In the genomic region with DNA sequence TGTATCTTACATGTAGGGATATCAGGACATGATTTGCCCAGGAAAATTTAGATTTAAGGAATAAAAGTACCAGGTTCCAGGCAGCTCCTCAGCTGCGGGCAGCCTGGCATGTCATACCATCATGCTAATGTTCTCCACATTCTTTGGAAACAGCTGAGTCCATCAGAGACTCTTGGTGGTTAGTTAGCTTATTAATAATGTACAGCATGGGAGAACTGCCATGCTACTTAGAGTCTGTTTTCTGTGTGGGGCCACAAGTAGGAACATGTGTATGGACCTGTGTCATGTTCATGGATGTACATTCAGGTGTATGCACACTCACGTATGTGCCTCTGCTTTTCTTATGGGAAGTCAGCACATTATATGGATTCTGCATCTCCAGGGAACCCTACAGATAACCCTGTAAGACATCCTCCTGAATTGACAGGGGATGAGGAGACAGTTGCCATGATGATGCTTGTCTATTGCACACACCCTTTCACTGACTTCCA, we compare ENCODE assay signal across 18 mouse cellular contexts. TPM values are rescaled to one million over a fixed set of nuclear protein-coding genes. Genes with fewer than 3 reads are reported as not detected.
DNase-seq lines count a peak whose midpoint lies in the region; ATAC-seq and TF ChIP-seq lines count a peak whose summit lies in the region.
"Had no signal": no experiment of that assay in that cellular context is flagged by ENCODE, and none has a peak within 500 bp of the region (broad histone marks: within the 10 kb centered on the region; RNA-seq: fewer than 3 reads in every experiment).

No protein-coding gene starts in this region.

- H3K9me3 ChIP-seq in forebrain, embryonic 11.5 days (ENCODE audit: control insufficient read depth, low read length) = peaks cover 60% of the 10 kb centered on the region
- peaks cover 61% of the 10 kb centered on the region for H3K9me3 ChIP-seq in forebrain, embryonic 12.5 days
- H3K9me3 ChIP-seq in lung, embryonic 14.5 days (ENCODE audit: low read depth, low read length) = peaks cover 62% of the 10 kb centered on the region
- H3K9me3 ChIP-seq in midbrain, postnatal 0 days (ENCODE audit: low read length) = peaks cover 51% of the 10 kb centered on the region
- peaks cover 60% of the 10 kb centered on the region for H3K9me3 ChIP-seq in kidney, embryonic 14.5 days (ENCODE audit: control insufficient read depth, low read length)

- peak; percentile 51 for DNase-seq in forebrain, embryonic 11.5 days (ENCODE audit: low spot score)
- DNase-seq in lung, embryonic 14.5 days = peak; percentile 6
- DNase-seq in lung, postnatal 25 days (ENCODE audit: low spot score) = no peak
- no peak for DNase-seq in Patski (ENCODE audit: low read depth, low spot score)
- peak; percentile 12 for DNase-seq in midbrain, postnatal 0 days (ENCODE audit: low spot score)
- DNase-seq: cerebellum, adult 9-10 months; kidney, adult 18-20 months; lung, postnatal 14 days; right cerebral cortex, postnatal 4 days; thymus, postnatal 14 days had no signal

- H3K36me3 ChIP-seq in forebrain, embryonic 11.5 days (ENCODE audit: control insufficient read depth, insufficient read depth, low read length) = no peaks in the 10 kb centered on the region
- no peaks in the 10 kb centered on the region for H3K36me3 ChIP-seq in forebrain, embryonic 12.5 days (replicated peaks)
- H3K36me3 ChIP-seq in lung, embryonic 14.5 days (ENCODE audit: insufficient read depth) = no peaks in the 10 kb centered on the region
- H3K36me3 ChIP-seq in midbrain, postnatal 0 days (ENCODE audit: insufficient read depth, low read length) = no peaks in the 10 kb centered on the region
- H3K36me3 ChIP-seq in kidney, embryonic 14.5 days (ENCODE audit: control insufficient read depth, insufficient read depth, low read length) = no peaks in the 10 kb centered on the region
- H3K36me3 ChIP-seq: heart, embryonic 13.5 days; neural tube, embryonic 12.5 days had no signal

- POLR2A ChIA-PET in Patski (lab: Charles Lee) = no interaction called here

- H3K4me1 ChIP-seq in forebrain, embryonic 11.5 days (replicated peaks; ENCODE audit: control insufficient read depth, insufficient read depth, low read length) = no peaks in the 10 kb centered on the region
- no peaks in the 10 kb centered on the region for H3K4me1 ChIP-seq in forebrain, embryonic 12.5 days
- H3K4me1 ChIP-seq in lung, embryonic 14.5 days (ENCODE audit: insufficient read depth) = no peaks in the 10 kb centered on the region
- H3K4me1 ChIP-seq in midbrain, postnatal 0 days (ENCODE audit: insufficient read depth, low read length) = no peaks in the 10 kb centered on the region
- H3K4me1 ChIP-seq in kidney, embryonic 14.5 days (ENCODE audit: control insufficient read depth, insufficient read depth, low read length) = no peaks in the 10 kb centered on the region
- H3K4me1 ChIP-seq: heart, embryonic 13.5 days; neural tube, embryonic 12.5 days had no signal

- WGBS in forebrain, embryonic 11.5 days = 80% methylated on average over 2 of the region's 2 CpGs
- whole genome bisulfite sequencing in forebrain, embryonic 12.5 days = 82% methylated on average over 2 of the region's 2 CpGs
- WGBS in lung, embryonic 14.5 days = 77% methylated on average over 2 of the region's 2 CpGs
- 78% methylated on average over 2 of the region's 2 CpGs for WGBS in midbrain, postnatal 0 days
- 83% methylated on average over 2 of the region's 2 CpGs for WGBS in kidney, embryonic 14.5 days

- no peak overlapping the region for H3K4me3 ChIP-seq in forebrain, embryonic 11.5 days (ENCODE audit: low read depth, low read length)
- no peak overlapping the region for H3K4me3 ChIP-seq in forebrain, embryonic 12.5 days (replicated peaks)
- no peak overlapping the region for H3K4me3 ChIP-seq in lung, embryonic 14.5 days (ENCODE audit: low read depth, low read length)
- no peak overlapping the region for H3K4me3 ChIP-seq in midbrain, postnatal 0 days (ENCODE audit: low read depth, low read length)
- H3K4me3 ChIP-seq in kidney, embryonic 14.5 days (ENCODE audit: low read length) = no peak overlapping the region
- H3K4me3 ChIP-seq: erythroblast, embryonic 14.5 days; heart, embryonic 13.5 days; neural tube, embryonic 12.5 days had no signal

- no peak overlapping the region for H3K27ac ChIP-seq in forebrain, embryonic 11.5 days (ENCODE audit: low read depth, low read length)
- no peak overlapping the region for H3K27ac ChIP-seq in forebrain, embryonic 12.5 days
- no peak overlapping the region for H3K27ac ChIP-seq in lung, embryonic 14.5 days (ENCODE audit: low read depth)
- no peak overlapping the region for H3K27ac ChIP-seq in midbrain, postnatal 0 days (ENCODE audit: low read depth, low read length)
- no peak overlapping the region for H3K27ac ChIP-seq in kidney, embryonic 14.5 days (ENCODE audit: low read depth, low read length)
- H3K27ac ChIP-seq: heart, embryonic 13.5 days; neural tube, embryonic 12.5 days had no signal

- no peaks in the 10 kb centered on the region for H3K27me3 ChIP-seq in forebrain, embryonic 11.5 days (ENCODE audit: control insufficient read depth, insufficient read depth, low read length)
- no peaks in the 10 kb centered on the region for H3K27me3 ChIP-seq in forebrain, embryonic 12.5 days
- H3K27me3 ChIP-seq in lung, embryonic 14.5 days (ENCODE audit: insufficient read depth, low read length) = no peaks in the 10 kb centered on the region
- no peaks in the 10 kb centered on the region for H3K27me3 ChIP-seq in Patski
- H3K27me3 ChIP-seq in midbrain, postnatal 0 days (ENCODE audit: insufficient read depth, low read length) = no peaks in the 10 kb centered on the region
- H3K27me3 ChIP-seq in kidney, embryonic 14.5 days (ENCODE audit: control insufficient read depth, insufficient read depth, low read length) = no peaks in the 10 kb centered on the region
- H3K27me3 ChIP-seq: heart, embryonic 13.5 days; neural tube, embryonic 12.5 days had no signal

- CTCF ChIA-PET in Patski (lab: Charles Lee) = interaction anchor here (2.3 to 2.5 kb wide), 2 partner anchors 8 to 64 kb away, joined by 6 to 10 read pairs; a partner anchor contains a TSS

- in situ Hi-C loops in Patski (cut with MboI; ENCODE audit: low pct_unique_long_range_greater_than_20kb) = no loop called here

- TF ChIP-seq CTCF in lung, embryonic 14.5 days (IDR thresholded peaks at IDR 0.05; ENCODE audit: low read depth) = no peak
- TF ChIP-seq CTCF in Patski (IDR thresholded peaks at IDR 0.05) = no peak
- TF ChIP-seq CTCF in midbrain, postnatal 0 days (IDR thresholded peaks at IDR 0.05) = no peak

- ATAC-seq in forebrain, embryonic 11.5 days (replicated peaks; ENCODE audit: low FRiP score) = no peak
- no peak for ATAC-seq in forebrain, embryonic 12.5 days (ENCODE audit: low FRiP score)
- ATAC-seq in lung, embryonic 14.5 days (ENCODE audit: insufficient read depth) = no peak
- ATAC-seq in Patski = peak; percentile 5
- ATAC-seq in midbrain, postnatal 0 days (ENCODE audit: low FRiP score) = peak; percentile 15
- ATAC-seq in kidney, embryonic 14.5 days (ENCODE audit: low FRiP score, low TSS enrichment) = no peak
- ATAC-seq in megakaryocyte, adult 5-6 weeks (ENCODE audit: poor library complexity, severe bottlenecking) = no peak

- no peak overlapping the region for H3K9ac ChIP-seq in forebrain, embryonic 11.5 days (ENCODE audit: low read length)
- H3K9ac ChIP-seq in forebrain, embryonic 12.5 days = no peak overlapping the region
- no peak overlapping the region for H3K9ac ChIP-seq in lung, embryonic 14.5 days
- no peak overlapping the region for H3K9ac ChIP-seq in midbrain, postnatal 0 days (replicated peaks; ENCODE audit: low read length, poor library complexity, severe bottlenecking)
- H3K9ac ChIP-seq in kidney, embryonic 14.5 days (ENCODE audit: low read depth, low read length) = no peak overlapping the region
- H3K9ac ChIP-seq: heart, embryonic 13.5 days; neural tube, embryonic 12.5 days had no signal

- no peak overlapping the region for H3K4me2 ChIP-seq in forebrain, embryonic 11.5 days (ENCODE audit: low read depth, low read length, severe bottlenecking)
- no peak overlapping the region for H3K4me2 ChIP-seq in forebrain, embryonic 12.5 days
- H3K4me2 ChIP-seq in lung, embryonic 14.5 days = no peak overlapping the region
- H3K4me2 ChIP-seq in midbrain, postnatal 0 days (ENCODE audit: low read depth, low read length, poor library complexity, severe bottlenecking) = no peak overlapping the region
- no peak overlapping the region for H3K4me2 ChIP-seq in kidney, embryonic 14.5 days (replicated peaks; ENCODE audit: low read depth, low read length)
- H3K4me2 ChIP-seq: heart, embryonic 13.5 days; neural tube, embryonic 12.5 days had no signal

RNA-seq across cellular contexts. Expression of a gene that starts 2.7 kb away (rescaled TPM):
- polyA plus RNA-seq in forebrain, embryonic 11.5 days (2014; fragmentation: Nextera tagmentation; extraction: Ambion mirVana) = not detected in 2 replicates
- polyA plus RNA-seq in forebrain, embryonic 12.5 days (2016; fragmentation: Nextera tagmentation; extraction: Ambion mirVana) = not detected in 2 replicates
- polyA plus RNA-seq in lung, embryonic 14.5 days (2014; fragmentation: Nextera tagmentation; extraction: Ambion mirVana) = 0.16 TPM in 1 of 2 replicates, not detected in the other
- polyA plus RNA-seq in Patski (2021) = 0.98 TPM
- total RNA-seq in midbrain, postnatal 0 days (2014; rRNA removed) = not detected in 2 replicates
- polyA plus RNA-seq in midbrain, postnatal 0 days (2015; fragmentation: Nextera tagmentation; extraction: Ambion mirVana) = not detected in 2 replicates
- polyA plus RNA-seq in kidney, embryonic 14.5 days (2014; fragmentation: Nextera tagmentation; extraction: Ambion mirVana) = 0.30 and 0.61 TPM in 2 replicates
- 0.29 and 1.1 TPM in 2 replicates for total RNA-seq in megakaryocyte, adult 5-6 weeks (2015)
- 0.37 TPM in 1 of 2 replicates, not detected in the other for total RNA-seq in megakaryocyte, adult 5-6 weeks (2017)
- total RNA-seq: ES-E14 had no signal
- polyA plus RNA-seq: erythroblast, embryonic 14.5 days; heart, embryonic 13.5 days; neural tube, embryonic 12.5 days had no signal

RNA-seq across cellular contexts. Expression of a gene that starts 8.9 kb away (rescaled TPM):
- 11.5 and 12.5 TPM in 2 replicates for polyA plus RNA-seq in forebrain, embryonic 11.5 days (2014; fragmentation: Nextera tagmentation; extraction: Ambion mirVana)
- 12.6 and 14.4 TPM in 2 replicates for polyA plus RNA-seq in forebrain, embryonic 12.5 days (2016; fragmentation: Nextera tagmentation; extraction: Ambion mirVana)
- polyA plus RNA-seq in lung, embryonic 14.5 days (2014; fragmentation: Nextera tagmentation; extraction: Ambion mirVana) = 6.2 and 8.2 TPM in 2 replicates
- polyA plus RNA-seq in Patski (2021) = not detected
- total RNA-seq in midbrain, postnatal 0 days (2014; rRNA removed) = 5.5 and 6.9 TPM in 2 replicates
- 11.8 and 12.5 TPM in 2 replicates for polyA plus RNA-seq in midbrain, postnatal 0 days (2015; fragmentation: Nextera tagmentation; extraction: Ambion mirVana)
- 9.6 and 12.7 TPM in 2 replicates for polyA plus RNA-seq in kidney, embryonic 14.5 days (2014; fragmentation: Nextera tagmentation; extraction: Ambion mirVana)
- total RNA-seq in megakaryocyte, adult 5-6 weeks (2015) = 0.66 TPM in 1 of 2 replicates, not detected in the other
- not detected in 2 replicates for total RNA-seq in megakaryocyte, adult 5-6 weeks (2017)

RNA-seq across cellular contexts. Expression of a gene that starts 12.3 kb away (rescaled TPM):
- polyA plus RNA-seq in forebrain, embryonic 11.5 days (2014; fragmentation: Nextera tagmentation; extraction: Ambion mirVana) = 2.5 and 3.0 TPM in 2 replicates
- polyA plus RNA-seq in forebrain, embryonic 12.5 days (2016; fragmentation: Nextera tagmentation; extraction: Ambion mirVana) = 1.4 and 1.7 TPM in 2 replicates
- 2.1 and 2.7 TPM in 2 replicates for polyA plus RNA-seq in lung, embryonic 14.5 days (2014; fragmentation: Nextera tagmentation; extraction: Ambion mirVana)
- polyA plus RNA-seq in Patski (2021) = 2.3 TPM
- total RNA-seq in midbrain, postnatal 0 days (2014; rRNA removed) = not detected in 2 replicates
- polyA plus RNA-seq in midbrain, postnatal 0 days (2015; fragmentation: Nextera tagmentation; extraction: Ambion mirVana) = 0.56 and 1.2 TPM in 2 replicates
- polyA plus RNA-seq in kidney, embryonic 14.5 days (2014; fragmentation: Nextera tagmentation; extraction: Ambion mirVana) = 1.4 TPM in 2 replicates
- 0.47 and 1.2 TPM in 2 replicates for total RNA-seq in megakaryocyte, adult 5-6 weeks (2015)
- 0.28 and 0.37 TPM in 2 replicates for total RNA-seq in megakaryocyte, adult 5-6 weeks (2017)
- polyA plus RNA-seq: erythroblast, embryonic 14.5 days had no signal

RNA-seq across cellular contexts. Expression of a gene that starts 14.1 kb away (rescaled TPM):
- polyA plus RNA-seq in forebrain, embryonic 11.5 days (2014; fragmentation: Nextera tagmentation; extraction: Ambion mirVana) = 0.20 TPM in 1 of 2 replicates, not detected in the other
- polyA plus RNA-seq in forebrain, embryonic 12.5 days (2016; fragmentation: Nextera tagmentation; extraction: Ambion mirVana) = not detected in 2 replicates
- polyA plus RNA-seq in lung, embryonic 14.5 days (2014; fragmentation: Nextera tagmentation; extraction: Ambion mirVana) = not detected in 2 replicates
- 5.6 TPM for polyA plus RNA-seq in Patski (2021)
- total RNA-seq in midbrain, postnatal 0 days (2014; rRNA removed) = not detected in 2 replicates
- not detected in 2 replicates for polyA plus RNA-seq in midbrain, postnatal 0 days (2015; fragmentation: Nextera tagmentation; extraction: Ambion mirVana)
- 1.5 and 7.3 TPM in 2 replicates for polyA plus RNA-seq in kidney, embryonic 14.5 days (2014; fragmentation: Nextera tagmentation; extraction: Ambion mirVana)
- total RNA-seq in megakaryocyte, adult 5-6 weeks (2015) = 2.5 and 4.1 TPM in 2 replicates
- 0.12 and 1.2 TPM in 2 replicates for total RNA-seq in megakaryocyte, adult 5-6 weeks (2017)
- total RNA-seq: ES-E14; left cerebral cortex, adult 8-10 months had no signal
- polyA plus RNA-seq: erythroblast, embryonic 14.5 days; heart, embryonic 13.5 days; neural tube, embryonic 12.5 days had no signal

RNA-seq across cellular contexts. Expression of a gene that starts 48.7 kb away (rescaled TPM):
- not detected in 2 replicates for polyA plus RNA-seq in forebrain, embryonic 11.5 days (2014; fragmentation: Nextera tagmentation; extraction: Ambion mirVana)
- not detected in 2 replicates for polyA plus RNA-seq in forebrain, embryonic 12.5 days (2016; fragmentation: Nextera tagmentation; extraction: Ambion mirVana)
- 0.08 TPM in 1 of 2 replicates, not detected in the other for polyA plus RNA-seq in lung, embryonic 14.5 days (2014; fragmentation: Nextera tagmentation; extraction: Ambion mirVana)
- polyA plus RNA-seq in Patski (2021) = not detected
- not detected in 2 replicates for total RNA-seq in midbrain, postnatal 0 days (2014; rRNA removed)
- polyA plus RNA-seq in midbrain, postnatal 0 days (2015; fragmentation: Nextera tagmentation; extraction: Ambion mirVana) = not detected in 2 replicates
- not detected in 2 replicates for polyA plus RNA-seq in kidney, embryonic 14.5 days (2014; fragmentation: Nextera tagmentation; extraction: Ambion mirVana)
- total RNA-seq in megakaryocyte, adult 5-6 weeks (2015) = 4.3 and 6.1 TPM in 2 replicates
- 0.28 and 0.84 TPM in 2 replicates for total RNA-seq in megakaryocyte, adult 5-6 weeks (2017)
- total RNA-seq: ES-E14 had no signal
- polyA plus RNA-seq: erythroblast, embryonic 14.5 days; heart, embryonic 13.5 days; neural tube, embryonic 12.5 days had no signal

Comparison
In these comparisons a context has a peak if more than half of its experiments do, and no peak if none do; other contexts are left out.
1. DNase-seq: peak in forebrain, embryonic 11.5 days (single experiment), lung, embryonic 14.5 days (single experiment) and midbrain, postnatal 0 days (single experiment); none in lung, postnatal 25 days (single experiment) and Patski (single experiment).
2. ATAC-seq: peak in Patski (single experiment) and midbrain, postnatal 0 days (single experiment); none in forebrain, embryonic 11.5 days (single experiment), forebrain, embryonic 12.5 days (single experiment), lung, embryonic 14.5 days (single experiment), kidney, embryonic 14.5 days (single experiment) and megakaryocyte, adult 5-6 weeks (single experiment).